Mouse (Mus musculus): ENCODE measurements at regions not wholly inside any gene's neighbourhood (a gene's known extent, or its start where the extent isn't known, plus 50 kb on each side); places are given as distances from the start of the nearest gene placed in this dataset.

- Histone ChIP-seq H3K4me1 (ENCODE audit: control insufficient read depth in 1 of 2, insufficient read depth in 2 of 2) (no peaks in the 10 kb centered on the region), H3K79me2 (replicated peaks; ENCODE audit: control insufficient read depth, extremely low read depth, insufficient read depth, poor library complexity, severe bottlenecking) (no peaks in the 10 kb centered on the region), H3K4me2 (ENCODE audit: insufficient read depth, low read depth, poor library complexity, severe bottlenecking) (no peak overlapping the region), H3K27me3 (replicated peaks) (no peaks in the 10 kb centered on the region), H3K27ac (ENCODE audit: insufficient read depth, low read depth) (no peak overlapping the region), H3K4me3 (replicated peaks in 1 of 3; ENCODE audit: low read depth in 2 of 3, low read length in 2 of 3, poor library complexity in 1 of 3) (no peak overlapping the region), H3K9me3 (replicated peaks; ENCODE audit: low read length) (peaks cover 91% of the 10 kb centered on the region), H3K36me3 (replicated peaks in 1 of 2; ENCODE audit: control insufficient read depth in 1 of 2, insufficient read depth in 1 of 2, low read length in 1 of 2) (no peaks in the 10 kb centered on the region), H3K9ac (ENCODE audit: insufficient read depth, low read depth) (no peak overlapping the region)
- DNase-seq (ENCODE audit: extremely low read depth): no peak
- TF ChIP-seq NRF1 (IDR thresholded peaks at IDR 0.05; ENCODE audit: low read depth, low read length): no peak
- no peak for TF ChIP-seq RAD21 (IDR thresholded peaks at IDR 0.05; ENCODE audit: low read depth, low read length)
- TF ChIP-seq CHD2 (IDR thresholded peaks at IDR 0.05; ENCODE audit: low read length): no peak
- TF ChIP-seq SMC3 (IDR thresholded peaks at IDR 0.05; ENCODE audit: low read depth, low read length): no peak
- TF ChIP-seq EP300 (IDR thresholded peaks at IDR 0.05; ENCODE audit: low read length): no peak
- no peak for TF ChIP-seq SIN3A (IDR thresholded peaks at IDR 0.05; ENCODE audit: low read length)
- no peak for TF ChIP-seq TCF12 (IDR thresholded peaks at IDR 0.05; ENCODE audit: low read depth, low read length)
- TF ChIP-seq MEF2A (IDR thresholded peaks at IDR 0.05; ENCODE audit: borderline replicate concordance, low read depth, low read length): no peak
- TF ChIP-seq E2F4 (IDR thresholded peaks at IDR 0.05; ENCODE audit: insufficient replicate concordance, low read depth, low read length): no peak
- TF ChIP-seq ETS1 (conservative IDR thresholded peaks at IDR 0.05; ENCODE audit: low read depth, low read length): no peak
- TF ChIP-seq MAZ (IDR thresholded peaks at IDR 0.05; ENCODE audit: low read depth, low read length): no peak
- no peak for TF ChIP-seq PAX5 (IDR thresholded peaks at IDR 0.05; ENCODE audit: low read length)
- dilution Hi-C loops (cut with MboI; ENCODE audit: extremely low pct_ligation_motif_present, extremely low pct_unique_long_range_greater_than_20kb, low sequenced_read_pairs): no loop called here
- in situ Hi-C loops (cut with MboI; ENCODE audit: low pct_ligation_motif_present, low pct_unique_long_range_greater_than_20kb, low sequenced_read_pairs): no loop called here
Observed at GRCm38 (mm10) chr4:152878941-152879340, 401.3 kb upstream of the Kcnab2 start.

GRCm38 (mm10) chr4:152878401-152878800, 400.7 kb upstream of the Kcnab2 start:
- no peak overlapping the region for H3K4me3 ChIP-seq (replicated peaks in 1 of 3; ENCODE audit: low read depth in 2 of 3, low read length in 2 of 3, poor library complexity in 1 of 3)
- no peaks in the 10 kb centered on the region for H3K4me1 ChIP-seq (ENCODE audit: control insufficient read depth in 1 of 2, insufficient read depth in 2 of 2)
- H3K27ac ChIP-seq (ENCODE audit: insufficient read depth, low read depth): no peak overlapping the region
- peaks cover 85% of the 10 kb centered on the region for H3K9me3 ChIP-seq (replicated peaks; ENCODE audit: low read length)
- no peak overlapping the region for H3K9ac ChIP-seq (ENCODE audit: insufficient read depth, low read depth)
- H3K4me2 ChIP-seq (ENCODE audit: insufficient read depth, low read depth, poor library complexity, severe bottlenecking): no peak overlapping the region
- no peak for TF ChIP-seq MAX (IDR thresholded peaks at IDR 0.05; ENCODE audit: low read length)
- no peaks in the 10 kb centered on the region for H3K27me3 ChIP-seq (replicated peaks)
- no peak for DNase-seq (ENCODE audit: extremely low read depth)
- no peaks in the 10 kb centered on the region for H3K36me3 ChIP-seq (replicated peaks in 1 of 2; ENCODE audit: control insufficient read depth in 1 of 2, insufficient read depth in 1 of 2, low read length in 1 of 2)
- no peaks in the 10 kb centered on the region for H3K79me2 ChIP-seq (replicated peaks; ENCODE audit: control insufficient read depth, extremely low read depth, insufficient read depth, poor library complexity, severe bottlenecking)
- in situ Hi-C loops (cut with MboI; ENCODE audit: low pct_ligation_motif_present, low pct_unique_long_range_greater_than_20kb, low sequenced_read_pairs) (no loop called here), dilution Hi-C loops (cut with MboI; ENCODE audit: extremely low pct_ligation_motif_present, extremely low pct_unique_long_range_greater_than_20kb, low sequenced_read_pairs) (no loop called here)

- TF ChIP-seq ETS1 (conservative IDR thresholded peaks at IDR 0.05; ENCODE audit: low read depth, low read length): no peak
- no peak for TF ChIP-seq GABPA (IDR thresholded peaks at IDR 0.05; ENCODE audit: insufficient replicate concordance, low read depth, low read length)
- no peak for TF ChIP-seq ZMIZ1 (IDR thresholded peaks at IDR 0.05; ENCODE audit: low read depth, low read length)
- no peak for TF ChIP-seq MAZ (IDR thresholded peaks at IDR 0.05; ENCODE audit: low read depth, low read length)
- TF ChIP-seq ELF1 (IDR thresholded peaks at IDR 0.05; ENCODE audit: low read depth, low read length): no peak
- DNase-seq (ENCODE audit: extremely low read depth): no peak
- dilution Hi-C loops (cut with MboI; ENCODE audit: extremely low pct_ligation_motif_present, extremely low pct_unique_long_range_greater_than_20kb, low sequenced_read_pairs) (no loop called here), in situ Hi-C loops (cut with MboI; ENCODE audit: low pct_ligation_motif_present, low pct_unique_long_range_greater_than_20kb, low sequenced_read_pairs) (no loop called here)
- H3K4me1 ChIP-seq (ENCODE audit: control insufficient read depth in 1 of 2, insufficient read depth in 2 of 2): no peaks in the 10 kb centered on the region
- H3K27me3 ChIP-seq (replicated peaks): no peaks in the 10 kb centered on the region
- no peaks in the 10 kb centered on the region for H3K36me3 ChIP-seq (replicated peaks in 1 of 2; ENCODE audit: control insufficient read depth in 1 of 2, insufficient read depth in 1 of 2, low read length in 1 of 2)
- peaks cover 86% of the 10 kb centered on the region for H3K9me3 ChIP-seq (replicated peaks; ENCODE audit: low read length)
- H3K9ac ChIP-seq (ENCODE audit: insufficient read depth, low read depth): no peak overlapping the region
- no peak overlapping the region for H3K4me3 ChIP-seq (replicated peaks in 1 of 3; ENCODE audit: low read depth in 2 of 3, low read length in 2 of 3, poor library complexity in 1 of 3)
- no peak overlapping the region for H3K27ac ChIP-seq (ENCODE audit: insufficient read depth, low read depth)
- H3K4me2 ChIP-seq (ENCODE audit: insufficient read depth, low read depth, poor library complexity, severe bottlenecking): no peak overlapping the region
- H3K79me2 ChIP-seq (replicated peaks; ENCODE audit: control insufficient read depth, extremely low read depth, insufficient read depth, poor library complexity, severe bottlenecking): no peaks in the 10 kb centered on the region
Observed at GRCm38 (mm10) chr4:152870046-152870445, 392.4 kb upstream of the Kcnab2 start.
